Mouse (Mus musculus) olfactory bulb, adult 2 months (tissue): ENCODE results near the gene Samd4.

Source experiments
- CTCF ChIP-seq: fragments of 200-500 bp; IDR thresholded peaks from 2 replicates; pipeline ENCODE4 v1.5.1; 2012; ENCODE audit warnings: low read depth, mild to moderate bottlenecking, low read length, moderate library complexity; ENCODE audit not compliant: insufficient read depth
- POLR2A ChIP-seq: fragments of 200-500 bp; IDR thresholded peaks from 2 replicates; pipeline ENCODE4 v1.6.1; 2012; ENCODE audit warnings: mild to moderate bottlenecking, low read depth, low read length, moderate library complexity; ENCODE audit not compliant: insufficient read depth

- TF ChIP-seq CTCF (no peak), POLR2A (no peak)
Measured at GRCm38 (mm10) chr14:46924422-46924821, 41.8 kb downstream of the Samd4 start.
